Mouse (Mus musculus) right cerebral cortex, postnatal 36 days (tissue): ENCODE measurements at regions not wholly inside any gene's neighbourhood (a gene's known extent, or its start where the extent isn't known, plus 50 kb on each side); places are given as distances from the start of the nearest gene placed in this dataset.

Source experiments
- DNase-seq, 2 experiments: peaks; one replicate each; pipeline ENCODE4 v3.0.0; 2022; ENCODE audit warnings: low spot score in 2 of 2, mixed read lengths in 1 of 2

DNA sequence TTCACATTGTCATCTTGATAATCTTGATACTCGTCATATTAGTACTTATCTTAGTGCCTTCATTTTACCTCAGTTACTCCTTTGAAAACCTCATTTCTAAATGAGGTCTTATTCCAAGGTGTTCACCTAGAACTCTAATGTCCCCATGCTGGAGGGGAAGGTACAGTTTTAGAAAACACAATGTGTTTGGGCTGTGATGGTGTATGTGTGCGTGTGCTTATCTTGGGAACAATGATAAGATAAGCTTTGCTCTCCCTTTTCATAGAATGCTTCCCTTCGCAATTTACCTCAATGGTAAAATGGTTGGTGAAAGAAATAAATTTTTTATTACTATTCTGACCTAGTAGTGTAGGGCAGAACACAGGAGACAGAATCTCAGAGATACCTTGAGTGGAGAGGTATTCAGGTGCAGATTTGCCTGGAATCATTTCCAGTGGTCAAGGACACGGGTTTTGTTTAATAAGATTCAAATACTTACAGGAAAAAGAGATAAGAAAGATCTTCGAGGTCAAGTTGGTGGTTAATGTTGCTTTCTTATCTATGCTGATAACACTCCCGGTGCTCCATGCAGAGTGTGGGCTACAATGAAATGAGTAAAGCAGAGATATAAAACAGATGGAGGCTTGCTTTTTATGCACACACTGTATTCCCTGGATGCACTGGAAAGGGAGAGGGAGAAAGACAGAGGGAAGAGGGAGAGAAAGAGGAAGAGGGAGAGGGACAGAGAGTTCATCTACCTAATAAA is 471.6 kb downstream of the Klf12 start:
- DNase-seq = no peak
